Mouse (Mus musculus) limb, embryonic 15.5 days (tissue): ENCODE measurements at regions not wholly inside any gene's neighbourhood (a gene's known extent, or its start where the extent isn't known, plus 50 kb on each side); places are given as distances from the start of the nearest gene placed in this dataset.

Source experiments
- ATAC-seq: fragments of 200-750 bp; cut with Nextera tagmentation; 2 replicates; pipeline ENCODE4 v1.8.0; 2017; ENCODE audit warnings: low read depth, moderate TSS enrichment; ENCODE audit not compliant: insufficient number of reproducible peaks, low FRiP score, low TSS enrichment
- H3K27ac ChIP-seq: fragments of 300-500 bp; sonication (generic); 2 replicates; pipeline ENCODE4 v1.5.1; 2015; ENCODE audit warnings: moderate library complexity, mild to moderate bottlenecking, inconsistent platforms
- H3K27me3 ChIP-seq: fragments of 300-500 bp; sonication (generic); 2 replicates; pipeline ENCODE4 v1.6.1; 2015; ENCODE audit warnings: inconsistent platforms
- H3K36me3 ChIP-seq: fragments of 300-500 bp; sonication (generic); 2 replicates; pipeline ENCODE4 v1.6.1; 2015; ENCODE audit warnings: inconsistent platforms
- H3K4me1 ChIP-seq: fragments of 300-500 bp; sonication (generic); 2 replicates; pipeline ENCODE4 v1.6.1; 2015; ENCODE audit warnings: inconsistent platforms
- H3K4me2 ChIP-seq: fragments of 300-500 bp; sonication (generic); 2 replicates; pipeline ENCODE4 v1.6.1; 2015; ENCODE audit warnings: mild to moderate bottlenecking, inconsistent platforms
- H3K4me3 ChIP-seq: fragments of 300-500 bp; sonication (generic); 2 replicates; pipeline ENCODE4 v1.5.1; 2015; ENCODE audit warnings: mild to moderate bottlenecking, inconsistent platforms
- H3K9ac ChIP-seq: fragments of 300-500 bp; sonication (generic); 2 replicates; pipeline ENCODE4 v1.6.1; 2015; ENCODE audit warnings: inconsistent platforms
- H3K9me3 ChIP-seq: fragments of 300-500 bp; sonication (generic); 2 replicates; pipeline ENCODE4 v1.6.1; 2016; ENCODE audit warnings: inconsistent platforms
- WGBS: fragments of 180-500 bp; shearing (Covaris S2); methylation state at CpG from one replicate; pipeline ENCODE4 v1.1.7; 2015; 5-methylcytosine and 5-hydroxymethylcytosine counted together

DNA sequence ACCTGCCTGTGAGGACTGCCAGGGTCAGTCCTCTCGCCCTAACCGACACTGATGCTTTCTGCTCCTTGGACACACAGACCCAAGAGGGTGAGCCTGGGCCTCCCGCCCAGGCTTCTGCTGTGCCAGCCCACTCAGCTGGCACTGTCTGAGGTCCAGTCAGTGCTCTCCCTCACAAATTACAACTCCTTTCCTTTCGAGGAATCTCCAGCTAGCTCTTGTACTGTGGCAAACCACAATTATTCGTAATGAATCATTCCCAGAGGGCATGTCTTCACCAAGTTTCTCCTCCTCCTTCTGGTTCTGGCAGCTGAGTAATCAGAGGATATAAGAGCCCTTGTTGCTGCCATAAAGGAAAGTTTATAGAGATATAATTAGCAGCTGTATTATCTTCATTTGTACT lies 155.2 kb downstream of the 9530068E07Rik start:
- H3K4me3 ChIP-seq: no peak overlapping the region
- H3K36me3 ChIP-seq: no peaks in the 10 kb centered on the region
- H3K27ac ChIP-seq: no peak overlapping the region
- 52% methylated on average over 5 of the region's 5 CpGs for WGBS
- H3K9me3 ChIP-seq: no peaks in the 10 kb centered on the region
- H3K27me3 ChIP-seq: no peaks in the 10 kb centered on the region
- no peak overlapping the region for H3K4me2 ChIP-seq
- no peaks in the 10 kb centered on the region for H3K4me1 ChIP-seq
- H3K9ac ChIP-seq: no peak overlapping the region
- ATAC-seq: no peak

DNA sequence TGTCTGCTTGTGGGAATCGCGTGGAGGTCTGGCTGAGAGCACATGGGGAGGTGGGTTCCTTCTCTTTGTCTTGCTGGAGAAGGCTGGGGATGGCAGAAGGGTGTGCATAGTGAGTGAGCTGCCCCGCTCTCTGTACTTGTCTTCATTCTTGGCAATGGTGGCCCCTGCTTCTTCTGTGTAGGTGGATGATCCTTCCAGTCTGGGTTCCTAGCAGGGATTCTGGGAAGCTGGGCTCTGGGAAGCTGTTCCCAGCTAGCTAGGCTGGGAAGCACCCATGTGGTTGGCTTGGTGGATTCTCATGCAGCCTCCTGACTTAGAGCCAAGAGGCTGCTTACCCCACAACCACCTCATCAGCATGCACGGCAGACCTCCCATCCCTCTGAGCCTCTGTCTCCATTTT lies 156.6 kb downstream of the 9530068E07Rik start:
- no peaks in the 10 kb centered on the region for H3K27me3 ChIP-seq
- H3K9ac ChIP-seq: no peak overlapping the region
- H3K36me3 ChIP-seq: no peaks in the 10 kb centered on the region
- H3K4me1 ChIP-seq: no peaks in the 10 kb centered on the region
- no peak overlapping the region for H3K4me2 ChIP-seq
- no peak overlapping the region for H3K4me3 ChIP-seq
- H3K27ac ChIP-seq: no peak overlapping the region
- no peaks in the 10 kb centered on the region for H3K9me3 ChIP-seq
- no peak for ATAC-seq
- 80% methylated on average over 4 of the region's 4 CpGs for WGBS

DNA sequence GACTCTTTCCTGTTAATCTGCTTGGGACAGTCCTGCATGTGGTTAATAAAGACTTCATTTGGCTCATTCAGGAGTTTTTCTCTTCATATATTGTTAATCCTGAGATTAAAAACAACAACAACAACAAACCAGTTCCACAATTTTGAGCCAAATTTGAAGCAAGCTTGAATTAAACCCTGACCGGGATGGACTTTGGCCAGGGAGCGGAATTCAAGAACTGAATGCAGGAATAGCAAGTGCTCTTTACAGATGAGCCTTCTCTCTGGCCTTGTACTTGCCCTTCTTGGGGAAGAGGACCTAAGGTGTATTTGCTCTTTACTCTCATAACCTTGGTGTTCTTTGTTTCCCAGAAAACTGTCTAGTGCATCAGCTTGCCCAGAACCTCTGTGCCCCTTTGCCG lies 161.6 kb downstream of the 9530068E07Rik start:
- H3K4me3 ChIP-seq: no peak overlapping the region
- no peak overlapping the region for H3K4me2 ChIP-seq
- no peaks in the 10 kb centered on the region for H3K27me3 ChIP-seq
- no peaks in the 10 kb centered on the region for H3K9me3 ChIP-seq
- ATAC-seq: no peak
- H3K36me3 ChIP-seq: no peaks in the 10 kb centered on the region
- WGBS: 87% methylated on average over 3 of the region's 3 CpGs
- H3K9ac ChIP-seq: no peak overlapping the region
- no peak overlapping the region for H3K27ac ChIP-seq
- H3K4me1 ChIP-seq: no peaks in the 10 kb centered on the region

DNA sequence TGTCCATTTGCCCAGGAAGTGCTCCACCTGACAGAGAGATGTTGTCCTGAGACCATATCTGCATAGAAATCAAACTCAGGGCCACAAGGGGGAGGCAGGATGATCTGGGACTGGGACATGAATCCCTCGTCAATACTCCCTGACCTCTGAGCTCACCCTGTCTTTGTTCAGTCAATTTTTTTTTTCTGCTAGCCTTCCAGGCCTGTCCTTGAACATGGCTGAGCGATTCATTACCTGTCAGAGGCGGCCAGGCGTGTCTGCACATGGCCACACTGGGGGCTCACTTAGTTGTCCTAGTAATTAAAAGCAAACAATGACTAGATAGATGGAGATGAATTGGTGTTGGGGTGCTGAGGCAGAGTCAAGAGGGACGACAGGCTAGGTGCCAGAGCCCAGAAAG lies 162.6 kb downstream of the 9530068E07Rik start:
- Histone ChIP-seq H3K36me3 (no peaks in the 10 kb centered on the region), H3K9ac (no peak overlapping the region), H3K9me3 (no peaks in the 10 kb centered on the region), H3K4me1 (no peaks in the 10 kb centered on the region), H3K4me3 (no peak overlapping the region), H3K27me3 (no peaks in the 10 kb centered on the region), H3K4me2 (no peak overlapping the region), H3K27ac (no peak overlapping the region)
- WGBS: 62% methylated on average over 5 of the region's 5 CpGs
- ATAC-seq: no peak

- 47% methylated on average over 7 of the region's 7 CpGs for WGBS
These were observed 165.1 kb downstream of the 9530068E07Rik start for GRCm38 (mm10) chr11:52561281-52561680.

GRCm38 (mm10) chr11:52565457-52565856 lies 169.2 kb downstream of the 9530068E07Rik start:
- H3K27me3 ChIP-seq: no peaks in the 10 kb centered on the region
- H3K27ac ChIP-seq: no peak overlapping the region
- no peak overlapping the region for H3K4me3 ChIP-seq
- 8% methylated on average over 1 of the region's 1 CpGs for WGBS
- H3K4me1 ChIP-seq: no peaks in the 10 kb centered on the region
- no peak overlapping the region for H3K9ac ChIP-seq
- no peaks in the 10 kb centered on the region for H3K9me3 ChIP-seq
- no peak overlapping the region for H3K4me2 ChIP-seq
- no peak for ATAC-seq
- H3K36me3 ChIP-seq: no peaks in the 10 kb centered on the region

More at GRCm38 (mm10) chr11:52561281-52561680, 165.1 kb downstream of the 9530068E07Rik start:
- Histone ChIP-seq H3K4me2 (no peak overlapping the region), H3K4me1 (no peaks in the 10 kb centered on the region), H3K27ac (no peak overlapping the region), H3K27me3 (no peaks in the 10 kb centered on the region), H3K36me3 (no peaks in the 10 kb centered on the region), H3K4me3 (no peak overlapping the region), H3K9me3 (no peaks in the 10 kb centered on the region), H3K9ac (no peak overlapping the region)
- peak; percentile 71; the same call in 1 of the 2 replicates for ATAC-seq

GRCm38 (mm10) chr11:52566026-52566425 lies 169.8 kb downstream of the 9530068E07Rik start:
- no peaks in the 10 kb centered on the region for H3K27me3 ChIP-seq
- H3K9me3 ChIP-seq: no peaks in the 10 kb centered on the region
- H3K4me3 ChIP-seq: no peak overlapping the region
- H3K4me1 ChIP-seq: no peaks in the 10 kb centered on the region
- no peak overlapping the region for H3K4me2 ChIP-seq
- H3K27ac ChIP-seq: no peak overlapping the region
- ATAC-seq: no peak
- H3K9ac ChIP-seq: no peak overlapping the region
- WGBS: 44% methylated on average over 9 of the region's 9 CpGs
- no peaks in the 10 kb centered on the region for H3K36me3 ChIP-seq

GRCm38 (mm10) chr11:52567945-52568687 lies 171.9 kb downstream of the 9530068E07Rik start:
- 35% methylated on average over 13 of the region's 13 CpGs for WGBS
- Histone ChIP-seq H3K9ac (no peak overlapping the region), H3K27me3 (no peaks in the 10 kb centered on the region), H3K4me3 (no peak overlapping the region), H3K9me3 (no peaks in the 10 kb centered on the region), H3K36me3 (no peaks in the 10 kb centered on the region), H3K27ac (no peak overlapping the region), H3K4me2 (no peak overlapping the region), H3K4me1 (no peaks in the 10 kb centered on the region)
- no peak for ATAC-seq

- no peak overlapping the region for H3K4me3 ChIP-seq
- 52% methylated on average over 1 of the region's 1 CpGs for WGBS
- H3K36me3 ChIP-seq: no peaks in the 10 kb centered on the region
- no peaks in the 10 kb centered on the region for H3K27me3 ChIP-seq
- no peak overlapping the region for H3K9ac ChIP-seq
- no peaks in the 10 kb centered on the region for H3K9me3 ChIP-seq
- ATAC-seq: no peak
- no peaks in the 10 kb centered on the region for H3K4me1 ChIP-seq
- H3K27ac ChIP-seq: no peak overlapping the region
- H3K4me2 ChIP-seq: no peak overlapping the region
These were observed 172.6 kb downstream of the 9530068E07Rik start for GRCm38 (mm10) chr11:52568794-52569193.

DNA sequence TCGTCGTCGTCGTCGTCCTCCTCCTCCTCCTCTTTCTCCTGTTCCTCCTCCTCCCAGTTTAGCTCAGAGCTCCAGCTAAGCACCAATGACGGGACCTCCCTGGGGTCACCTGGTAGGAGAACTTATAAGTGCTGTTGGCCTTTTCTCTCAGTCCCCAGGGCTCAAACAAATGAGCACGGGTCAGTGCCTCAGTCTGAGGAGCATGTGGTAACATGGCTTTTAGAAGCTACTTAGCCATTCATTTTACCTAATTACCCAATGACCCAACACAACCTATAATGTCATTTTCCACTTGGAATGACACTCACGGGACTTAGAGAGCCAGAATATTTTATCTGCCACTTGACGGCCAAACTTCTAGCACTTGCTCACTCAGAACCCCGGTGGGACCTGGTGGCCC lies 173.5 kb downstream of the 9530068E07Rik start:
- Histone ChIP-seq H3K27ac (no peak overlapping the region), H3K4me2 (no peak overlapping the region), H3K27me3 (no peaks in the 10 kb centered on the region), H3K9ac (no peak overlapping the region), H3K9me3 (no peaks in the 10 kb centered on the region), H3K36me3 (no peaks in the 10 kb centered on the region), H3K4me1 (no peaks in the 10 kb centered on the region), H3K4me3 (no peak overlapping the region)
- no peak for ATAC-seq
- WGBS: 71% methylated on average over 10 of the region's 10 CpGs

- Histone ChIP-seq H3K27me3 (no peaks in the 10 kb centered on the region), H3K4me1 (no peaks in the 10 kb centered on the region), H3K4me3 (no peak overlapping the region), H3K36me3 (no peaks in the 10 kb centered on the region), H3K27ac (no peak overlapping the region), H3K9ac (no peak overlapping the region), H3K9me3 (no peaks in the 10 kb centered on the region), H3K4me2 (no peak overlapping the region)
- ATAC-seq: no peak
- WGBS: 49% methylated on average over 9 of the region's 9 CpGs
These were observed 182.2 kb downstream of the 9530068E07Rik start for GRCm38 (mm10) chr11:52578471-52578870.

DNA sequence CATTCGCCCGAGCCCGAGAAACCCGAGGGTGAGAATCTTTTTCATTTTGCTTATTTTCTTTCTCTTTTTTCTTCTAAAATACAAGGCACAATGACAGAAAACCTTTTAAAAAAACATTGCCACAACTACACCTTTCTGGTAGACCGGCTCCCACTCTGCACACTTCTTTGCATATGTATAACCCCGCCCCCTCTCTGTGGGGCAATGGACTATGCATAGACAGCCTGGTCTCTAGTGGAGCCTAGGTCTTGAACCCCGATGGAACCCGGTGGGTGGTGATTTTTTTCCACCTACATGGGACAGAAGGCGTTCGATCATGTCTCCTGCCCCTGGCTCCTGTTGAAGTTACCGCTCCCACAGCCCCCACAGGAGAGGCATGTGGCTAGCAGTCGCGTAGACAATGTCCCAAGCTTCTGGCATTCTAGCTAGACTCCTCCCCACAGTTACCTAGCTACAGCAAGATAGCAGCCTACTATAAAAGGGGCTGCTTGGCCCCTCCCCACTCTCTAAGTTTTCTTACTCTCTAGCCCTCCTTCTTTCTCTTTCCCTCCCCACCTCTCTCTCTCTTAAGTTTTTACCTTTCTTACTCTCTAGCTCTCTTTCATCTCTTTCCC lies 183.6 kb downstream of the 9530068E07Rik start:
- H3K4me3 ChIP-seq: no peak overlapping the region
- no peaks in the 10 kb centered on the region for H3K9me3 ChIP-seq
- H3K9ac ChIP-seq: no peak overlapping the region
- H3K27ac ChIP-seq: no peak overlapping the region
- WGBS: 79% methylated on average over 13 of the region's 13 CpGs
- no peaks in the 10 kb centered on the region for H3K36me3 ChIP-seq
- ATAC-seq: no peak
- H3K27me3 ChIP-seq: no peaks in the 10 kb centered on the region
- no peaks in the 10 kb centered on the region for H3K4me1 ChIP-seq
- H3K4me2 ChIP-seq: no peak overlapping the region
